Comparison of ENCODE assay signal across 11 mouse cellular contexts in the genomic region with DNA sequence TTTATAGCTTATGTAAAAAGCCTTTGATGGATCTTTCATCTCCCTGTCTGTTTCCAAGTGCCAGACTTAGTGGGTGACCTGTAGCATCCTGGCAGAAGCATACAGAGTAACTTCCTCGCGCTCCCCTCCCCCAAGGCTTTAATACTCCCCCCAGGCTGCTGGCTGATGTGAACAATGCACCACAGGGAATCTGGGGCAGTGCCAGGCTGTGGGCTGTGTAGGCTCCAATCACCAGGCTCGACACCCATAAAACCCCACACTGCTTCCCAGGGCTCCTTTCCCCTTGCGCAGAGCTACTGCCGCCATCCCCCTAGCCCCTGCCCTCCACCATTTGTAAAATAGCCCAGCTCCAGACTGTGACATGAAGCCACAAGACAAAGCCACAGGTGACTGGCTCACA. TPM values are rescaled to one million over a fixed set of nuclear protein-coding genes. Genes with fewer than 3 reads are reported as not detected.
DNase-seq lines count a peak whose midpoint lies in the region; ATAC-seq lines count a peak whose summit lies in the region.
"Had no signal": no experiment of that assay in that cellular context is flagged by ENCODE, and none has a peak within 500 bp of the region (broad histone marks: within the 10 kb centered on the region; RNA-seq: fewer than 3 reads in every experiment).

No protein-coding gene starts in this region.

- no peak overlapping the region for H3K4me3 ChIP-seq in midbrain, embryonic 14.5 days (replicated peaks; ENCODE audit: low read depth, low read length)

- peak overlapping the region; percentile 19; the same call in 1 of the 2 replicates for H3K4me2 ChIP-seq in midbrain, embryonic 14.5 days (ENCODE audit: low read length)

- H3K9me3 ChIP-seq in midbrain, embryonic 14.5 days (ENCODE audit: control insufficient read depth, low read length): no peaks in the 10 kb centered on the region
- H3K9me3 ChIP-seq: G1E had no signal

- H3K27me3 ChIP-seq in midbrain, embryonic 14.5 days (ENCODE audit: control insufficient read depth, insufficient read depth, low read length): peaks cover 5% of the 10 kb centered on the region; the same call in 1 of the 2 replicates

- 0 out of 2 replicates have a peak, but pooled peaks cover under 1% of the 10 kb centered on the region for H3K36me3 ChIP-seq in midbrain, embryonic 14.5 days (ENCODE audit: control insufficient read depth, insufficient read depth, low read length)
- H3K36me3 ChIP-seq: G1E had no signal

- H3K9ac ChIP-seq in midbrain, embryonic 14.5 days (replicated peaks; ENCODE audit: low read length): no peak overlapping the region
- H3K9ac ChIP-seq: liver, postnatal 0 days had no signal

- DNase-seq in 3T3-L1 (ENCODE audit: low read depth, low spot score): peak; percentile 18
- DNase-seq in layer of hippocampus, adult 8-10 months (ENCODE audit: low spot score in 2 of 2): peak; percentile 68 to 71
- DNase-seq in midbrain, embryonic 14.5 days: peak; percentile 68
- DNase-seq in spleen, postnatal 36 days (ENCODE audit: low spot score in 2 of 2): no peak
- DNase-seq in urinary bladder, adult 2 months (ENCODE audit: low spot score): no peak
- DNase-seq in kidney, postnatal 25 days: no peak
- DNase-seq: liver, postnatal 0 days had no signal

- peaks cover 10% of the 10 kb centered on the region for H3K4me1 ChIP-seq in midbrain, embryonic 14.5 days (ENCODE audit: control insufficient read depth, insufficient read depth, low read length)

- no peak overlapping the region; the same call in 1 of the 2 replicates for H3K27ac ChIP-seq in midbrain, embryonic 14.5 days (replicated peaks; ENCODE audit: low read depth, low read length)

- 0 out of 2 replicates have a peak, but pooled peaks have one; percentile 12 for ATAC-seq in common myeloid progenitor, adult 5-6 weeks (replicated peaks; ENCODE audit: low read depth, poor library complexity, severe bottlenecking)
- peak; percentile 31; the same call in 1 of the 2 replicates for ATAC-seq in midbrain, embryonic 14.5 days (ENCODE audit: low FRiP score, low TSS enrichment)
- ATAC-seq: intestine, embryonic 16.5 days; liver, postnatal 0 days had no signal

- 21% methylated on average over 5 of the region's 5 CpGs for WGBS in midbrain, embryonic 14.5 days

RNA-seq across cellular contexts. Expression of a gene that starts 9.4 kb away (rescaled TPM):
- total RNA-seq in common myeloid progenitor, adult 5-6 weeks (2017): not detected in 2 replicates
- 1 to 10 TPM in 1 of 4 experiments, under 1 TPM in 2, not detected in 1; 0.41 to 1.1 (median 0.43) TPM for total RNA-seq in layer of hippocampus, adult 8-10 months (2022)
- 0.92 and 1.8 TPM in 2 replicates for polyA plus RNA-seq in midbrain, embryonic 14.5 days (2014; fragmentation: Nextera tagmentation; extraction: Ambion mirVana)
- polyA plus RNA-seq in urinary bladder, adult 2 months (2012; rRNA removed): not detected in 2 replicates
- total RNA-seq: G1E; granulocyte monocyte progenitor cell, adult 5-6 weeks had no signal
- polyA plus RNA-seq: G1E; liver, postnatal 0 days had no signal

RNA-seq across cellular contexts. Expression of a gene that starts 53.9 kb away (rescaled TPM):
- 0.68 and 9.3 TPM in 2 replicates for total RNA-seq in common myeloid progenitor, adult 5-6 weeks (2017)
- 100 to 1,000 TPM; 152 to 193 (median 182) TPM for total RNA-seq in layer of hippocampus, adult 8-10 months (2022)
- 35.5 and 38.8 TPM in 2 replicates for polyA plus RNA-seq in midbrain, embryonic 14.5 days (2014; fragmentation: Nextera tagmentation; extraction: Ambion mirVana)
- 5.3 and 8.4 TPM in 2 replicates for polyA plus RNA-seq in urinary bladder, adult 2 months (2012; rRNA removed)

Comparison
In these comparisons a context has a peak if more than half of its experiments do, and no peak if none do; other contexts are left out.
1. DNase-seq: peak in 3T3-L1 (single experiment), layer of hippocampus, adult 8-10 months (2 of 2) and midbrain, embryonic 14.5 days (single experiment); none in spleen, postnatal 36 days (0 of 2), urinary bladder, adult 2 months (single experiment) and kidney, postnatal 25 days (0 of 2).
2. RNA of a gene that starts 53.9 kb away (total RNA-seq): 152 to 193 TPM in layer of hippocampus, adult 8-10 months; 0.68 to 9.3 TPM in common myeloid progenitor, adult 5-6 weeks; every median in the first group is over 10 times any median in the second.